Mouse (Mus musculus) olfactory bulb, adult 2 months (tissue): Measurements from ENCODE around the gene Krt17.

Source experiments
- CTCF ChIP-seq: fragments of 200-500 bp; IDR thresholded peaks from 2 replicates; pipeline ENCODE4 v1.5.1; 2012; ENCODE audit warnings: low read depth, mild to moderate bottlenecking, low read length, moderate library complexity; ENCODE audit not compliant: insufficient read depth
- POLR2A ChIP-seq: fragments of 200-500 bp; IDR thresholded peaks from 2 replicates; pipeline ENCODE4 v1.6.1; 2012; ENCODE audit warnings: mild to moderate bottlenecking, low read depth, low read length, moderate library complexity; ENCODE audit not compliant: insufficient read depth

DNA sequence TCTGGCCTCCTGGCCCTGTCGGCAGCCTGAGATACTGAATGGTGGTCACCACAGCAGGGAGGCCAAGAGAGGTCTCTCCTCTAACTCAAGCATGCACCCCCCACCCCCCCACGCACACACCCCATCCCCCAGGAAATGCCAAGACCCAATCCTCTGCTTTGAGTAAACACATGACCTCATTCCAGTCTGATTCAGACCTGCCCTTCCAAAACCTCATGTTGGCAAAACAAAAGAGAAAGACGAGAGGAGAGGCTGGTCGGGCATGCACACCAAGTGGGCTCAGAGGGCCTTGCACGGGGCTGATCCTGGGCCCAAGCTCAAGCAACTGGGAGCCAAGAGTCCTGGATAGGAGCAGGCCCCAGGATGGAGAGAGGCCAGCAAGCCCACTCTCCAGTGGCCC lies 29.4 kb upstream of the Krt17 start:
- TF ChIP-seq POLR2A: no peak
- no peak for TF ChIP-seq CTCF
